Mouse (Mus musculus): ENCODE measurements around the gene Cxcl12.

GRCm38 (mm10) chr6:117169051-117169909, 945 bp downstream of the Cxcl12 start:
- no peak for TF ChIP-seq CTCF (IDR thresholded peaks at IDR 0.05; ENCODE audit: extremely low read depth, insufficient read length, insufficient replicate concordance, low read depth, low read length)
- no peak for TF ChIP-seq POLR2A (IDR thresholded peaks at IDR 0.05; ENCODE audit: low read depth, low read length)

All from small intestine, adult 2 months (tissue).